Mouse (Mus musculus) heart, postnatal 0 days (tissue): ENCODE results near the gene Tmem45a2.

ENCODE experiments used
- CTCF ChIP-seq: IDR thresholded peaks from 2 replicates; pipeline ENCODE4 v1.5.1; 2016; ENCODE audit warnings: antibody characterized with exemption, control low read depth, low read depth
- EP300 ChIP-seq: IDR thresholded peaks from 2 replicates; pipeline ENCODE4 v1.6.1; 2016; ENCODE audit warnings: antibody characterized with exemption, low read depth

DNA sequence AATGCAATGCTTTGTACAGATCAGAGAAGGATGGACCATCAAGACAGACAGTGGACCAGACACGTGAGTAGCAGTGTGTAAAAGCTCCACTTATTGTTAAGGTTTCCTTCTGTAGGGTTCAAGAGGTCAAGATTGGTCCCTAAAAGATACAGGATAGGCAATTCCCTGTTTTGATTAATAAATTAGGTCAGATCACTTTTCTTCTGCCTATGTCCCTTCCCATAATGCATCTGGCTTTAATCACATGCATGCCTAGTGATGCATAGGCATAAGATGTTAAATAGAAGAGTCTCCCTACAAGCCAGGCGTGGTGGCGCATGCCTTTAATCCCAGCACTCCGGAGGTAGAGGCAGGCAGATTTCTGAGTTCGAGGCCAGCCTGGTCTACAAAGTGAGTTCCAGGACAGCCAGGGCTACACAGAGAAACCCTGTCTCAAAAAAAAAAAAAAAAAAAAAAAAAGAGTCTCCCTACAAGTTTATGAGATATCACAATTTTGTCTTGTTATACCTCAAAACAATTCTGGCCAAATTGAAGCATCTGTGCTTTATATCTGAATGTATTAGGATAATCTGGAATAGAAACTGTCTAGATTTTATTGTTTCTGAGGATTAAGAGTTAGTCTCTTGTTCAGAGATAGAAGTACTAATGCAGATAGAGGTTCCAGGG is 28.5 kb upstream of the Tmem45a2 start:
- no peak for TF ChIP-seq CTCF
- no peak for TF ChIP-seq EP300
